Mouse (Mus musculus): ENCODE measurements around the gene Tia1.

The Tia1 gene

DNA sequence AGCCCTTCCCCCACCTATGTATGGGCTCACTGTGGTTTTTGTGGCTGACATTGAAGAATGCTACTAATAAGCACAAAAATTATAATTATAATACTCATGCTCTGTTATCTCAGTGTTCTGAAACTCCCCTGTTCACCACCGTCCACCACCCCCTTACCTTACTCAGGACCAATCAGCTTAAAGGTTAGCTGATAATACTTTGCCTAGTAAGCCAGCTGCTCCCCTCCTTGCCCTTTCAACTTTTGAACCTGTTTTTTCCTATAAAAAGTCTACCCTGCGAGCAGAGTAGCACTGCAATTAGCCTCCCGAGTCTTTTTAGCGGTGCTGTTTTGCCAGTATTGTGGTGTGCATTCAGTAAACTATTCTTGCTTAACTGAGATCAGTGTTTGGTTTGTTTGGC, 19.3 kb upstream of the Tia1 start:
- in situ Hi-C loops (cut with MboI): no loop called here

DNA sequence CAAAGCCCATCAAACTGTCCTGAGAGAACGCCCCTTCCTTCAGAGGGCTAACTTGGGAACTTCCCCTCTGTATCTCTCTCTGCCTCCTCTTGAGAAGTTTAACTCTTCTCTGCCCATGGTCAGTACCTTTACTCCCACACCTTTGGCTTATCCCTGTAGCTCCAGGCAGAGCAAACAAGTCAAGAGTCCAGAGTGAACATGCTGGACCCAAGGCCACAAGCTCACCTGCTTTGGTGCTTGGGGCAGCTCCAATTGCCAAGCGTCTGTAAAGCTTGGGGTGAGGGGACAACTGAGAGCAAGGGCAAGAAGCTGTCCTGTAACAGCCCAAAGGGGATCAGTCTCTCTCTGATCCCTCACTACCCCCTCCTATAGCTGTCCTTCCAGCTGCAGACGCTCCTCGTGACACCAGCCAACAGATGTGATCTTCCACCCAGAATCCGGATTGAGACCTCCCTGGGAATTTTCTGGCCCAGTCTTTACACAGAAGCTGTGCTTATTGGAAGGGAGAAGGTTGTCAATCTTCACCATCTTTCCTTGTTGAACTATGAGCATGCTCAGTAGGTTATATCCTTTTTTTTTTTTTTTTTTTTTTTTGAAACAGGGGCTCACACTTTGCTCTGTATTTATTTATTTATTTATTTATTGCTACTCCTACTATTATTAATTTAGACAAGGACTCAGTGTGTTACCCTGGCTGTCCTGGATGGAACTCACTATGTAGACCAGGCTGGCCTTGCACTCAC, 18.5 kb upstream of the Tia1 start:
- in situ Hi-C loops (cut with MboI): no loop called here

DNA sequence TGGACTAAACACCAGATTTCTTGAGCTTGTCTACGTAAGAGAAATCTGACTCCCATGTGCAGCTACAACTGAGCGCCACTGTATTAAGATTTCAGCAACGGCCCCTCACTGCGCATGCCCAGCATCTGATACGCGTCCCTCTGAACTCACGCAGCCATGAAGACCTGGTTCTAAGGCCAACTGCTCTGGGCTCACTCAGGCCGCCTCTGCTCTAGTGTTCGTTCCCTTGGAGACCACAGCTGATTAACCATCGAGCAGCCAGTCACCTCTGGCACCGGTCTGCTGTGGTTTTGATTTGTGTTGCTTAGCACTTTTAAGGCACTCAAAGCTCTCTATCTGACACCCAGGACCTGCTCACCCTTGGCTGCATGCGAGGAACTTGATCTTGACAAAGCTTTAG, 16.7 kb upstream of the Tia1 start:
- in situ Hi-C loops (cut with MboI): no loop called here

DNA sequence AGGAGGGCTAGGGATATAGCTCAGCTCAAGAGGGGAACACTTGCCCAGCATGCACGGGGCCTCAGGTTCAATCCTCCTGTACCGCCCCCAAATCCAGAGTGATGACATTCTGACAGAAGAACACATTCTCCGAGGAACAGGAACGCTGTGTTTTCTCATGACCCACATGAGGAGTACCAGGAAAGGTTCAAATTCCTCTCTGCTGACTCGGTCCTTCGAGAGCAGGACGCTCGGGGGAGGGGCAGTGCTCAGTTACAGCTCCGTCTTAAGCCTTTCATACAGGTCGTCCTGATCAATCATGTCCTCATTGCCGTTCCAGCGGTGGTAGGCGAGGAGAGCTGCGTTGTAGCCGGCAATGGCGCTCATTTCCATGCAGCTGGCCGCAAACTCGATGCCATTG, 15.6 kb upstream of the Tia1 start:
- in situ Hi-C loops (cut with MboI): no loop called here

DNA sequence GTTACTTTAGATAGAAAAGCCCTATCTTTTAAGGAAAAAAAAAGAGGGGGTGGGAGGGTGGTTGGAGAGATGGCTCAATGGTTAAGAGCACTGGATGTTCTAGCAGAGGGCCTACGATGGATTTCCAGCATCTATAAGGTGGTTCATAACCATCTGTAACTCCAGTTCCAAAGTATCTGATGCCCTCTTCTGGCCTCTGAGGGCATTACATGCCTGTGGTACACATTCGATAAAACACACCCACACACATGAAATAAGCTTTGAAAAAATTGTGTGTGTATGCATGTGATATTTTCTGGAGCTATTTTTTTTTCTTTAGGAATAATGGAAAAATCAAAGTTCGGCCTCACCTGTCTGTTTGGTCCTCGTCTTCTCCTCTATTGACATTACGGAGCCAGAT, 12.7 kb upstream of the Tia1 start:
- in situ Hi-C loops (cut with MboI): no loop called here

DNA sequence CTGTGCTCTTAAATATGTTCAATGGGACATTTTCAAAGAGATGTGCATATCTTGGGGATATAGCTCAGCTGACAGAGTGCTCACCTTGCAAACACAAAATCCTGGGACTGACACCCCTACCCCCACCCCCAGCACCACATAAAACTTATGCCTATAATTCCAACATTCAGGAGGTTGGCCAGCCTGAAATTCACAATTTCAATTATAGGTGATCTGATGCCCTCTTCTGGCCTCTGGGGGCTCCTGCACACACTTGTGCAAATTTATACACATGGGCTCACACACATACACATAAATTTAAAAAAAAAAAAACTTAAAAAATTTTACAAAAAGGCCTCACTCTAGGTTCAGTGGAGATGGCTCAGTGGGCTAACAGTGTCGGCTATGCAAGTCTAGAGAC, 10.8 kb upstream of the Tia1 start:
- in situ Hi-C loops (cut with MboI): no loop called here

DNA sequence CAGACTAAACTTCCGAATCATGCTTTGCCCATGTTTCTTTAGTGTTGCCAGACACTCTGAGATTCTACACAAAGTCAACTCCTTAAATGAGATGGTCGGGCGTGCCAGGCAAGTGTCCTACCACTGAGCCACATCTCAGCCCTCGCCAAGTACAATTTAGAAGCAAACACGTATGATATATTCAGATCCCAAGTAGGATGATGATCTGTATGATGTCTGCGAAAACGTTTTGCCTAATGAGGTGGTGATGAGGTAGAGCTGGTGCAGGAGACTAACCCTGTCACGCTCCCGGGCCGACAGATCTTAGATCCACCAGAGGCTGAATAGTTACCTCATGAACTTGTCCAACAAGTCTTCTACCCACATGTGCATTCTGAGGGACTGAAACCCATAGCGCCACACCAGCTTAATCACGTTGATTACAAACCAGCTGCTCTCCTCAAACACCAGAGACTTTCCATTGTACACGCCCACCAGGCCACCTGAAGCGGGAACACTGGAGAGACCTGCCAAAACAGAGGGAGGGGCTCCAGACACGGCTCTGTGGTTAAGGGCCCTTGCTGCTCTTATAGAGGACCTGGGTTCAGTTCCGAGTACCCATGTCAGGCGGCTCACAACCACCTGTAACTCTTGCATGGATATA, 9.8 kb upstream of the Tia1 start:
- in situ Hi-C loops (cut with MboI): no loop called here

DNA sequence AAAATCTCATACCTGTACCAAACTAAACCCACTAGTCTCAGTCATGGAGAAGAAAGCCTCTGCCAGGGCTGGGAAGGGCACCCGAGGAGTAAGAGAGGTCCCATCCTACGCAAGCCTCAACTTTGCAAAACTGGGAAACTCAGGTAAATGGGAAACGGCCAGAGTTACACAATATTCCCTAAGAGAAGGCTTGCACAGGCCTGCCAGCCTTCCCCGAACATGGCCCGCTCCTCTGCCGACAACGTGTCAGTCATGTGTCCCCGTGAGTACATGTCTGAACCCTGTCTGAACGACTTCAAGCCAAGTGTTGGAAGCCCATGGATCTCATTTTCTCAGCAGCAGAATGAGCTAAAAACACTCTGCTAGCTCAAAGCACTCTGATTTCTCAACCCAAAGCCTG, 9.0 kb upstream of the Tia1 start:
- in situ Hi-C loops (cut with MboI): no loop called here

DNA sequence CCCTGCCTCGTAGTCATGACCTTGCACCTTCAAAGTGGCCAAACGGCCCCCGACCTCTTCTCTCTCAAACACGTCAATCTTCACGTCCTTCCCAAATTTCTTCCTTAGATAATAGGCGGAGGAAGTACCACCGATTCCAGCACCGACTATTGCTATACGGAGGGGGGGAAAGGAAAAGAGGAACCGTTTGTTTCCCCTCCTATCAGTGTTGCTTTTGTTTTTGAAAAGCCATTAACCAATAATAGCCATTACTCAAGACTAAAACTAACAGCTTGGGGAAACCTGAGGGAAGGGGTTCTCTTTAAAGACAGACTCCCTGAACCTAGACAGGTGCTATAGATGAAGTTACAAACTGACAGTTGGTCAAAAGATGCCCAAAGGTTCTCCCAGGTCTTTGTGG, 8.1 kb upstream of the Tia1 start:
- in situ Hi-C loops (cut with MboI): no loop called here

DNA sequence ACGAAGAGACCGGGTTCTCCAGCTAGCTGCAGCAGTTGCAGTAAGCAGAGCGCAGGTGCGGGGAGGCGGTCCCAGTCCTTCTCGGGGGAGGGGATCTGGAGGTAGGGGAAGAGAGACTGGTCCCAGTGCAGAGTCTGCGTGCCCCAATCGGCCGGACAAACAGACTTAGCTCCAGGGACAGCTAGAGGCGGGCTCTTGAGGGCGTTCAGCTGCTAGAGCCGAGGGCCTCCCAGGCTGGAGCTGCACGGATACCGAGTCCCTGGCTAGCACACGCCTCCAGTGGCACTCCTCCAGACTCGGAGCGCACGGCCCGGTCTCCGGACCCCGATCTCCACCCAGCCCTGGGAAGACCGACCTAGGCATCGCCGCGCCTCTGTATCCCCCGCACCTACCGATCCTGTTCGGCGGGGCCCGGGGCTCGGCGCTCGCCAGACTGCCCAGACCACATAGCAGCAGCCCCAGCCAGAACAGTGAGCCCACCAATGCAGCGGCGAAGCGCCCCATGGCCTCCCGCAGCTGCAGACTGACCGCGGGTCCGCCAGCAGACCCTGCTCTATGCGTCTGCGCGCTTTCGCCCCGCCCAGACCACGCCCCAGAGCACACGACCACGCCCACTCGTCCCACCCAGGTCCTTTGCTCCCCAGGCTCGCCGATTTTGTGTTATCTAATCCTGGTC, 7.3 kb upstream of the Tia1 start, which contains the start of gene Pcyox1:
Gene Pcyox1 (minus strand): TSS at position 574 of the 676 bp plus-strand sequence.
- in situ Hi-C loops (cut with MboI): no loop called here

DNA sequence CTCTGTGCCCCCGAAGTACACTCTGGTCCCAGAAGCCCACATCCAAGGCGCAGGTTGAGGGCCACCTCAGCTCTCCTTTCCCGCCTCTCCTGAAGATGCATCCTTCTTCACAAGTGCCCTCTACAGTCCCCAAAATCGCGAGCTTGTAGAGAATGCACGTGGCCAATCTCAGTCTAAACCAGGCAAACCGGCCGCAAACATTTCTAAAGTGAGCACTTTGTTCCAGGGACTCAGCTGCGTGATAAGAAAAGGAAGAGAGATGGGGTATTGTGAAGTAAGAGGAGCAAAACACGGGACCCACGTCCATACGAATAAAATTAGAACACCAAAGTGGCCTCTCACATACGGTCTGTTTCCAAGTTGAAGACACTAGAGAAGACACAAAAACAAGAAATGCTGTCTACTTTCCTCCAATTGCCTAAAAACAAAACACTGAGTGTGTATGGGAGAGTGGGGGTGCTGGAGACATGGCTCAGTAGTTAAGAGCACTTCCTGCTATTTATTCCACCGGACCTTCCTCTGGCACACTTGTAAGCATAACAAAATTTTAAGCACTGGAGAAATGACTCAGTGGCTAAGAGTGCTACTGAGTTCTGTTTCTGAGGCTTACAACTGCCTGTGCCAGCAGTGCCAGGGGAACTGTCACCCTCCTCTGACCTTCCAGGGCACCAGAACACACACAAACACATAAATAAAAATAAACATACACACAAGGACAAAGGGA, 6.6 kb upstream of the Tia1 start:
- in situ Hi-C loops (cut with MboI): no loop called here

DNA sequence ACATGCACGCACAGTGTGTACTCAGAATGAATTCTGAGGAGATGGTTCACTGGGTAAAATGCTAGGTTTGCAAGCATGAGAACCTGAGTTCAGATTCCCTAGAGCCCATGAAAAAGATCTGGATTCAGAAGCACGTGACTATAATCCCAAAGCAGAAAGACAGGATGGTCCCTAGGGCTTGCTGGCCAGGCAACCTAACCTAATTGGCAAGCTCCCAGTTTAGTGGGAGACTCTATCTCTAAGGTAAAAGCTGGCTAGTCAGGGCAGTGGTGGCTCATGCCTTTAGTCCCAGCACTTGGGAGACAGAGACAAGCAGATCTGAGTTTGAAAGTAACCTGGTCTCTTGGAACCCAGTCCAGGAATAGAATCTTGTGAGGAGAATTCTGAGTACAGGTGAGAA, 5.0 kb upstream of the Tia1 start:
- in situ Hi-C loops (cut with MboI): no loop called here

DNA sequence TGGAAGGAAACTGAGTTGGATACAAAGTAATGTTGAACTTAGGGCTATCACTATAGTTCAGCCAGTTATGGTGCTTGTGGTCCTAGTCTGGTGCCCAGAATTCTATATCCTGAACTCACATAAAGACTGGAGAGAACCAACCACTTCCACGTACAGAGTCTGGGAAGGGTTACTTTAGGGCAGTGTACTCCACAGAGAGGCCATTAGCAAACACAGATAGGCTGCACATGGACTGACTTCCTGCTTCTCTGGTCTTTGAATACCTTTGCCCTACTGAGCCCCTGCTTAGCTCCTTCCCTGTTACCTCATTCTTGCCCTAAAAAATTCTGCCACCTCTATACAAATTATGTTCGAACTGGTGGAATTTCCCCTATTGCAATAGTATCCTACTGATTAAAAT, 4.0 kb upstream of the Tia1 start:
- in situ Hi-C loops (cut with MboI): no loop called here

DNA sequence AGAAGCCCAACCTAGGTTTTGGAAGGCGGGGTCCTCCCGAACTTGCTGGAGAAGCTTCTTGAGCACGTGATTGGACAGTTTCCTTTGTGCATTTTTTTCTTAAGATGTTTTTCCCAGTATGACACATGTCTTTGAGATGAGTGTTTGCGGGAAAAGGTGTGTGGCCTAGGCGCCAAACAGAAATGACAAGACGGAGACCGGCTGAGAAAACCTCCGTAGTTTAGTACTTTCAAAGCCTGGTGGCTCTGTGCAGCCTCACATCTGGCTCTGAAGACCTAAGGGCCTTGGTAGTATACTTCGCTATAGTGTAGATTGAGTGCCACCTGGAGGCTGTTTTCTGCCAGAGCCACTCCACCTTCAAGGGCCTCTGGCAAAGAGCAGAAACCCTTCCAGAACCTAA, 3.0 kb upstream of the Tia1 start:
- in situ Hi-C loops (cut with MboI): no loop called here

DNA sequence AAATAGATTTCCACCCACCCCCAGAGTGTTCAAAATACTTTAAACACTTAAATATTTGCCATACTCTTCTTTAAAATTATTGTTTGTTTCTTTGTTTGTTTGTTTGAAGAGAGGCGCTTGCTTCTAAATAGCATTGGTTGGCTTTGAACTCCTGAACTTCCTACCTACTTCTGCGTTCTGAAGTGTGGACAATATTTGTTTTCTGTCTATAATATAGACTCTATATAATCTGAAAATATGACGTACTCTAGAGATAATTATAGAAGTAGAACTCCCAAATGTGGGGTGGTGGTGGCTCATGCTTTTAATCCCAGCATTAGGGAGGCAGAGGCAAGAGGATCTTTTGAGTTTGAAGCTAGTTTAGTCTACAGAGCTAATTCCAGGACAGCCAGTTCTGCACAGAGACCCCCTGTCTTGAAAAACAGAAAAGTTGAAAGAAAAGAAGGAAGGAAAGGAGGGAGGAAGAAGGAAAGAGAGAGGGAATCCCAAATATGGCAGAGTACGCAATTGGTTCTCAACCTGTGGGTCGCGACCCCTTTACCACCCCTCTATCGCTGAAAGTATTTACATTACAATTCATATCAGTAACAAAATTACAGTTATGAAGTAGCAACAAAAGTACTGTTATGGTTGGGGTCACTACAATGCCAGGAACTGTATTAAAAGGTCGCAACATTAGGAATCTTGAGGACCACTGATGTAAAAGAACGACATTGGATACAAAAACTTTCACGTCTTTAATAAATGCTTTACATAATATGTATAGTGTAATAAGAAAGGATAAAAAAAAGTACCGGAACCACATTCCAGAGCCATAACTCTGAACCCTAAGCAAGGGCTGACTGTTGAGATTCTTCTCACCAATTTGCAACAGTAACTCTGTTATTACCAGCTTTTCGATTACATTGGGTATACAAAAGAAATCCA, 1.1 kb upstream of the Tia1 start:
- in situ Hi-C loops (cut with MboI): no loop called here

DNA sequence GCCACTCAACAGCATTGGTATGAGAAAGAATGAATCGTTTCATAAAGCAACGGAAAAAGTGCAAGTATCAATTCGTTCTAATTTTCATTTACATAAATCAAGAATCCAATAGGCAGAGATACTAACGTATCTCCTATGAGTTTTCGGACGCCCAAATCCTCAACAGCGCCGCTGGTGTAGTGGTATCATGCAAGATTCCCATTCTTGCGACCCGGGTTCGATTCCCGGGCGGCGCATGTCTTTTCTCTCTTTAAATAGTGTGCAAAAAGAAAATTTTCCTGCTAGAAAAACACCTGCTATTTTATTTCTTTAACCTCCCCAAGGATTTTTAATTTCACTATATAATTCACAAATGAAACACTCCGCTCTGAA, 305 bp upstream of the Tia1 start:
- in situ Hi-C loops (cut with MboI): no loop called here

DNA sequence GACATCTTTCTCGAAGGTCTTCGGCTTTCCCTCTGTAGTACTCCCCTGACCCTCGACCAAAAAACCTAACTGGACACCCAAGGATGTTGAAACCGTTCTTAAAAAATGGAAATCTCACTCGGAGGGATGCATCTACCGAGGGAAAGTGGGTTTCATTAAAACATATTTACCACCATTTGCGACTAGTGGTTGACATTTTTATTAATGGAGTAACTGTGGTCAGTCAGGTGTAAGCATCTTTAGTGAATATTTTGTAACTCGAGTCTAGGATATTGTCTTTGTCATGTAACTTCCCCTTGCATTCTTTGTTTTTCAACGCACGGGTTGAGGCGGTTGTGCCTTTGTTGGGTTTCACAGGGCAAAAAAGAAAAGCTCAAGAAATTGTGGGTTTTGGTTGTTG, 977 bp downstream of the Tia1 start:
- in situ Hi-C loops (cut with MboI): no loop called here

DNA sequence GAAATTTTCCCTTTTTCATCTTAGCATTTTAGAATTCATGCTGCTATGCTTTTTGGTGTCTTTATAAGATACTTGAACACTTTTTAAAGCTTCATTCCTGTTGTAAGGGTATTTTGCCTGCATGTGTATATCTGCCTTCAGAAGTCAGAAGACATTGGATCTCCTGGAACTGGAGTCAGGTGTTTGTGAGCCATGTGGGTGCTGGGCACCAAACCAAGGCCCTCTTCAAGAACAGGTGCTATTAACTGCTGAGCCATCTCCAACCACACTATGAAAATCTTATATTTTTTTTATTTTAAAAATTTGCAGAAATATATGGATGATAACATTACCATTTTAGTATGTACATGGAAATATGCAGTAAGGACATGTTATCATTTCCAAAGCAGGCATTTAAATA, 2.3 kb downstream of the Tia1 start:
- in situ Hi-C loops (cut with MboI): no loop called here

DNA sequence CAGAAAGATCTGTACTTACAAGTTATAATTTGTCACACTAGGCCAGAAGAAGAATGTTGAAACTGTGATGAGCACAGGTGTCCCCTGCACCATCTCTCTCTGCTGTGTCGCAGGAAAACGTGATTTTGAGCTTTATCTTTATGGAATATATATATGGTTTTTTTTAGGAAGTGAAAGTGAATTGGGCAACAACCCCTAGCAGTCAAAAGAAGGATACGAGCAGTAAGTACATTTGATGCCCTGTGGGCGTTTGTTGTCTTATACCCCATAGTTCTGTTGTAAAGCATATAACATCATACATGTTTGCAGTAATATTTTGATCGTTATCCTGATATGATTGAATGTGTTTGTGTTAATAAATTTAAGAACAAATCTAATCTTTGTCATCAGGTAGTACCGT, 14.7 kb downstream of the Tia1 start:
- in situ Hi-C loops (cut with MboI): no loop called here

DNA sequence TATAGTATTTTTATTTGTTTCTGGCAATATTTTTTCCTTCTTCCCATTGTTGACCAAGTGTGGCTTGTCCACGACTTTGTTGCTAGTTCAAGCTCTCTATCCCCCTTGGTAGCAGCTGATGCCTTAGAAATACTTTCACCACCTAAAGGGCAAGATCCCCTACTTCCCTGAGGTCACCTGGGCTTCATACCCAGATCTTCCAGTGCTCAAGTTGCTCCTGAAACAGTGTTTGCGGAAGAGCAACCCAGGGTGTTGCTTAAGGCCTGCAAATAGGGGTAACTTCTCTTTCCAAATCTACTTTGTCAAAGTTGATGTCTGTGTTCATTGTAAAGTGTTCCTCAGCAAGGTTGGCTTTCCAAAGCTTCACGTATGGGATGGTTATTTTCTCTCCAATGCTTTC, 15.2 kb downstream of the Tia1 start:
- in situ Hi-C loops (cut with MboI): no loop called here

DNA sequence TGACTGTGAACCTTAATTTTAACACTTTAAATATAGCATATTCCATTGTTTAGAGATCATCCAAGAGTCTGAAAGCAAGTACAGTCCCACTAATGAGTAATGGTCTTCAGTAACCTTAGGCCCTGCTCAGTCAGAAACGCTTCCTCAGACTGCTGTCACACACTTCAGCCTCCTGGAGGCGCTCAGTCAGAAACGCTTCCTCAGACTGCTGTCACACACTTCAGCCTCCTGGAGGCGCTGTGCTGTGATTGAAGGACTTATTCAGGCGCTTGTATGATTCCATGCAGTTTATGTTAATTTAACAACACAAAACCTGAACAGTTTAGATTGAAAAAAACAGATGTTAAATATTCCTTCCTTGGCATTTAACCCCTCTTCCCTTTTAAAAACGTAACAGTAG, 16.5 kb downstream of the Tia1 start:
- in situ Hi-C loops (cut with MboI): no loop called here

DNA sequence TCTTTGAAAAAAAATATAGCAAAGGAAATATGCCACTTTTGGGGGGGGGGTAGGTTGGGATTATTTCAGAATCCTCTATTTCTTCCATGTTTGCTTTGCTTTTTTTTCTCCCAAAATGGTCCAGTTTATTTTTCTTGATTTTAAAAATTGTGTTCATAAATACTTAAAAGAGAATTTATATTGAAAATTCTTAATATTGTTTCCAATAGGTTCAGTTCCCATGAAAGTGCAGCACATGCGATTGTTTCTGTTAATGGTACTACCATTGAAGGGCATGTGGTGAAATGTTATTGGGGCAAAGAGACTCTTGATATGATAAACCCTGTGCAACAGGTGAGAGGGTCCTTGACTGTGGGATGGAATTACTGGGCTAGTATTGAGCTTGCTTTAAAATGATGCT, 22.3 kb downstream of the Tia1 start, which contains the start of gene Gm44790:
Gene Gm44790 (plus strand): TSS at position 301 of the 400 bp plus-strand sequence.
- in situ Hi-C loops (cut with MboI): loop anchor here (25.0 kb wide), 1 partner anchor 261 kb away; the partner anchor contains the start of gene Snrnp27
